Mouse (Mus musculus) cerebellum, postnatal 25 days (tissue): ENCODE data around the gene Syap1.
"Not testable (repeated sequence)": the region's sequence is repeated elsewhere in the genome, so short reads cannot be mapped to it uniquely, and the experiment has no call there.

Source experiments
- DNase-seq, 2 experiments: peaks; one replicate each; pipeline ENCODE4 v3.0.0; 2021; ENCODE audit warnings: mixed read lengths in 2 of 2

Gene Syap1

GRCm38 (mm10) chrX:162887931-162888511 lies at the start of gene Syap1:
Gene Syap1 (minus strand): TSS chrX:162888447.
- peak; percentile 83 to 91 for DNase-seq

- no peak for DNase-seq
Observed at GRCm38 (mm10) chrX:162931467-162931866, 43.2 kb upstream of the Syap1 start.

GRCm38 (mm10) chrX:162921487-162922125 lies 33.4 kb upstream of the Syap1 start:
- DNase-seq = no peak

GRCm38 (mm10) chrX:162915697-162916096 lies 27.4 kb upstream of the Syap1 start:
- peak; percentile 46 to 69 for DNase-seq

GRCm38 (mm10) chrX:162913651-162914050 lies 25.4 kb upstream of the Syap1 start:
- DNase-seq = no peak

GRCm38 (mm10) chrX:162907554-162907953 lies 19.3 kb upstream of the Syap1 start:
- no peak for DNase-seq

GRCm38 (mm10) chrX:162902040-162902734 lies 13.9 kb upstream of the Syap1 start:
- peak; percentile 53 to 56 for DNase-seq

GRCm38 (mm10) chrX:162901371-162902039 lies 13.3 kb upstream of the Syap1 start:
- peak; percentile 64 to 67 for DNase-seq

GRCm38 (mm10) chrX:162900938-162901337 lies 12.7 kb upstream of the Syap1 start, which contains the start of gene Ctps2:
Gene Ctps2 (plus strand): TSS chrX:162901238.
- no peak for DNase-seq

GRCm38 (mm10) chrX:162888575-162889223 lies 452 bp upstream of the Syap1 start:
- DNase-seq = peak; percentile 10 to 14

- DNase-seq = no peak
Observed at GRCm38 (mm10) chrX:162878236-162878635, 10.0 kb downstream of the Syap1 start.

GRCm38 (mm10) chrX:162873761-162874160 lies 14.5 kb downstream of the Syap1 start:
- DNase-seq = no peak

- peak; percentile 37 to 57 for DNase-seq
Observed at GRCm38 (mm10) chrX:162871734-162872517, 16.3 kb downstream of the Syap1 start.

- DNase-seq = no peak
Observed at GRCm38 (mm10) chrX:162868294-162868965, 19.8 kb downstream of the Syap1 start.

GRCm38 (mm10) chrX:162848682-162849081 lies 39.6 kb downstream of the Syap1 start:
- no peak for DNase-seq

GRCm38 (mm10) chrX:162845531-162845930 lies 42.7 kb downstream of the Syap1 start:
- DNase-seq = no peak

GRCm38 (mm10) chrX:162844447-162845100 lies 43.7 kb downstream of the Syap1 start:
- DNase-seq = peak in 1 of 2 experiments; percentile 7

- no peak for DNase-seq
Observed at GRCm38 (mm10) chrX:162832101-162832500, 56.1 kb downstream of the Syap1 start.

GRCm38 (mm10) chrX:162831542-162831941 lies 56.7 kb downstream of the Syap1 start:
- no peak for DNase-seq

GRCm38 (mm10) chrX:162831036-162831435 lies 57.2 kb downstream of the Syap1 start:
- no peak for DNase-seq

GRCm38 (mm10) chrX:162830313-162830712 lies 57.9 kb downstream of the Syap1 start:
- DNase-seq = not testable (repeated sequence)
